15 mouse cellular contexts compared by ENCODE assay signal in genomic region chr7:87937415-87937814, GRCm38 (mm10).
"Had no signal": no experiment of that assay in that cellular context is flagged by ENCODE, and none has a peak within 500 bp of the region (broad histone marks: within the 10 kb centered on the region; RNA-seq: fewer than 3 reads in every experiment).

No protein-coding gene starts in this region.

- H3K4me2 ChIP-seq: lung, embryonic 15.5 days; midbrain, embryonic 11.5 days; midbrain, embryonic 15.5 days; neural tube, embryonic 12.5 days; stomach, embryonic 15.5 days had no signal

- H3K4me3 ChIP-seq: lung, embryonic 15.5 days; megakaryocyte, embryonic 14.5 days; midbrain, embryonic 15.5 days; neural tube, embryonic 12.5 days; stomach, embryonic 15.5 days had no signal

- DNase-seq: lung, adult 2 months; lung, postnatal 14 days; lung, postnatal 36 days; right cerebral cortex, postnatal 14 days; thymus, adult 2 months; thymus, postnatal 25 days; thymus, postnatal 4 days had no signal

- H3K4me1 ChIP-seq: lung, embryonic 15.5 days; neural tube, embryonic 12.5 days; stomach, embryonic 15.5 days had no signal

- H3K27me3 ChIP-seq: lung, embryonic 15.5 days; megakaryocyte, embryonic 14.5 days; midbrain, embryonic 15.5 days; neural tube, embryonic 12.5 days; stomach, embryonic 15.5 days had no signal

- H3K36me3 ChIP-seq: lung, embryonic 15.5 days; midbrain, embryonic 15.5 days; neural tube, embryonic 12.5 days; stomach, embryonic 15.5 days had no signal

- H3K9me3 ChIP-seq: lung, embryonic 15.5 days; megakaryocyte, embryonic 14.5 days; midbrain, embryonic 15.5 days; neural tube, embryonic 12.5 days; stomach, embryonic 15.5 days had no signal

- H3K27ac ChIP-seq: lung, embryonic 15.5 days; macrophage; neural tube, embryonic 12.5 days; stomach, embryonic 15.5 days; stomach, postnatal 0 days had no signal

- H3K9ac ChIP-seq: lung, embryonic 15.5 days; midbrain, embryonic 15.5 days; neural tube, embryonic 12.5 days; stomach, embryonic 15.5 days had no signal
